Mouse (Mus musculus) frontal cortex, postnatal 25 days (tissue): ENCODE measurements around the gene Fbln1.

Source experiments
- DNase-seq, 2 experiments: peaks; one replicate each; pipeline ENCODE4 v3.0.0; 2022; ENCODE audit warnings: low spot score in 2 of 2

The Fbln1 gene

DNA sequence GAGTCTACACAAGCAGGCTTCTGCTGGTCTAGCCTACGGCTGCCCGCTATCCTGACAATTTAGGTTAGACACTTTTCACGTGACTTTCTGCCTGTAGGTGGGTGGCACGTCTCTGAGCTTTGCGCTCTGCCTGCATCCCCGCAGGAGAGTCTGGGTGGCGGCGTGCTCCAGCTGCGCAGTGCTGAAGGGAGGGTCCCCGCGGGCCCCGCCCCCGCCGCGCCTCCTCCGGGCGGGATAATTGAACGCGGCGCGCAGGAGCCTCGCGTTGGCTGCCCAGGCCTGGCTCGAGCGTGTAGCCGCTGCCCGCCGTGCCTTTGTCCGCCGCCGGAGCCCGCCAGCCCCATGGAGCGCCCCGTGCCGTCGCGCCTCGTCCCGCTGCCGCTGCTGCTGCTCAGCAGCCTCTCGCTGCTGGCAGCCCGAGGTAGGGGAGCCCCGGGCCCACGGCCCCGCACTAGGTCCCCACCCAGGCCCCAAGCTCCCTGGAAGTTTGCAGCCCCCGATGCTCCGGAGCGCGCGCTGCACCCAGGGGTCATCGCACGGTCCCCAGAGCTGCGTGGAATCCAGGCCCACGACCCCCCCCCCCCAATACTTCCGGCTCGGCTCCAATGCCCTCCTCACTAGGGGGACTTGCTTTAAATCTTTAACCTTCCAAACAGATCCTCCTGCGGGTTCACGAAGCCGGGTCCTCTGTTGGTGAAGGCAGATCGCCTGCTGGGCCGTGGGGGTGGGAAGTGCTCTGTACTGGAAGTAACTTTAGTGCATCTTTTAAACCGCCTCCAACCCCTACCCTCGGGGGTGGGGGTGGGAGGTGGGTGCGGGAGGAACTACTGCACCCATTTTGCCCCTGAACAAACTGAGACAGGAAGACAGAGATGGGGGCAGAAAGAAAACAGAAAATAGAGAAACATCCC, at the start of gene Fbln1:
Gene Fbln1 (plus strand): TSS at position 158 of the 911 bp plus-strand sequence.
- DNase-seq: peak; percentile 35 to 44

DNA sequence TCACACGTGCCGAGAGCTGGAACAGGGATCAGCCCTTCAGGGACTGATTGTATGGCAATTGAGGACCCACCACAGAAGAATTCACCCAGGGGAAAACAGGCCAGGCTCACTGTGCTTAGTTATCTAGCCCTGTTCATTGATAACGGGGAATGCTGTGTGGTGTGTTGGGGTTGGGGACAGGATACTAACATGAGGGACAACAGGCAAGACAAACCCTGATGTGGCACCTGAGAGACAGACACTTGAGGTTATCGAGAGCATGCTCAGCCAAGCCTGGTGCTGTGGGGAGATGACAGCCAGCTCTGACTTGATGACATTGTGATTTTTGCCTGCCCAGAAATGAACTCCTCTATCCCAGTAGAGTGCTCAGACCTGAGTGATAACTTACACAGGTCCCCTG, 49.6 kb upstream of the Fbln1 start:
- no peak for DNase-seq

DNA sequence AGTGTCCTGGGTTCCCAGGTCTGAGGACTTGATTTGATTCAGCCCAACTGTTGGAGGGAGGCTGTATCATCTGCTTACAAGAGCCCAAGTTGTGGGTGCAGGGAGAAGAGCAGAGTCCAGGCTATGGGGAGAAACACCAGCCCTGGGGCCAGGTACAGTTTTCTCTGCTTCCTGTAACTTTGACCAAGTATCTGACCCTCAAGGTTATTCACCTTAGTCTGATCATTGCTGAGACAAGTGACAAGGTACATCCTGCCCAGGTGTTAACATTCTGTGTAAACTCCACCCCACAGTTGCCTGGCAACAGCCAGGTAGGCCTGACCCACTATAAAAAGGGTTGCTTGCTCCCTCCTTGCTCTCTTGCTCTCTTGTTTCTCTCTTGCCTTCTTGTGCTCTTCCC, 44.3 kb upstream of the Fbln1 start:
- no peak for DNase-seq

DNA sequence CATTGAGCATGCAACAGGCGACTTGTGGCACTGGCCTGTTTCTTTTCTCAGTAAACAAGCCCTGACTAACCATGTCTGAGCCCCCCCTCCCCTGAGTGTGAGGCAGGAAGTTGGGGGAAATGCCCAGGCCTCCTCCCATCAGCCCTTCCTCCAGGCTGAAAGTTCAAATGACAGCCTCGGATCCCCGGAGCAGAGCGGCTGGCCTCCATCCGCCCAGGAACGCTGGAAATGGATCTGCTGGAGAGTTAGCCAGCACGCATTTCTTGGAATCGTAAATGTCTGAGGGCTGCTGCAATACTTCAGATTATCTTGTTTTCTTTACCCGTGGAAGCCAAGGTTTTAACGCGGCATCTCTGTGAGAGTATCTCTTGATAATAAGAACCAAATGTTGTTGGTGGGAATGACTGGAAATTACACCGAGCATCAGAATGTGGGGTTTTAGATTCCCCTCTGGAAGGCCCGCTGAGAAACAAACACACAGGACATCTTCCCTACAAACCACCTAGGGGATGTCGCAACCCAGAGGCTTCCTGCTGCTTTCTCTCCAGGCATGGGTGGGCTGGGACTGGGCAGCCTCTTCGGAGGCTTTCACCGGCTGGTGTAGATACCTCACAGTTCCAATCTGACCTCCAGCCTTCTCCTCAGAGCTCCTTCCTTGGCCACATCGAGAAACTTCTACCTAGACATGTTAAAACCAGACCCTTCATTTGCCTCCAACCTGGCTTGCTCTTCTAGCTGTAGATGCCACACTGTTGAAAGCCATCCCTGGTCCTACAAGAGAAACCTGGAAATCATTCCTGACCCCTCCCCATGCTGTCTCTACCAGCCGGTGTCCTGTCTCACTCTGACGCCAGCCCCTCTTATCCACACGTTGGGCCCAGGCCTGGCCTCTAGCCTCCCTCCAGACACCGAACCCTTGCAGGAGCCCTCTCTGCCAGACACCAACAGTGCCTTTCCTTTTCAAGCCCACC, 42.8 kb upstream of the Fbln1 start:
- no peak for DNase-seq

DNA sequence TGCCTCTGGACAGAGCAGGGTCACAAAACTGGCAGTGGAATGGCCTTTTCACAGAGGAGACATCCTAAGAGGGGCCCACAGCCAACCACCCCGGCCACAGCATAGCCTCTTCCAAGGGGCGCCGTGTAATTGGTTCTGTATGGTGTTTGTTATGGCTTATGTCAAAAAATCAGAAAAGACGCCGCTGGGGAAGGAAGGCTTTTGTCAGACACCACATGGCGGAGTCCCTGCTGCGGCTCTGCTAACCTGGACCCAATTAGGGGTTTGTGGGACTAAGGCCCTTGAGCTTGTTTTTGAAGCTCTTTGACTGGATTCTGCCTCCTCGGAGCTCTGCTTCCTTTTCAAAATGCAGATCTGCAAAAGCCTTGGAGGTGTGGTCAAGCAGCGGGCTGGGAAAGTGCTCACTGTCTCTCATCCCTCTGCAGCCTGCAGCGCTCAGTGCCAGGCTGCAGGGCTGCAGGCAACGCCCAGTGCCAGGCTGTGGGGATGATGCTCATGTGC, 39.3 kb upstream of the Fbln1 start:
- no peak for DNase-seq

DNA sequence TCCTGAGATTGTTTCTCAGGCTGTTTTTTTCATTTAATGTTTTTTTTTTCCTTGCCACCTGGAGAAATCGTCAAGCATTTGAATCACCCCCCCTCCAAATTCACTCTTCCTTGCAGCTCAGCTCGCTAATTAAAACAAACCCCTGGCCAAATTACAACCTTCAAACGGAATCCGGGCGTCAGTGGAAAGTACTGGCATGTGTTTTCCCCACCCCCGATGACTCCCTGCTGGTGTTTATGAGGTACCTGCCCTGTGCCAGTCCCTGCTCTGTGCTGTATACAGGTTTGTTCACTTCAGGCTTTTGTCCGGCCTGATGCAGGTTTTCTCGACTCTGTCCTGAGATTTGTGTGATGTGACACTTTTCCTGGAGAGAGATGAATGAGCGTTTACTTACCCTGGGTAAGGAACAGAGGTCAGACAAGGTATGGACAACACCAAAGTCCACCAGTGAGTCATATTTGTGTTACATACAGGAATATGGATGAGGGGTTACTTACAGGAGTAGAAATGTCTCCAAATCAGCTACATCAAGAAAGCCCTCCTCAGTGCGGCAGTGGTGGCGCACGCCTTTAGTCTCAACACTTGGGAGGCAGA, 38.6 kb upstream of the Fbln1 start:
- DNase-seq: no peak

DNA sequence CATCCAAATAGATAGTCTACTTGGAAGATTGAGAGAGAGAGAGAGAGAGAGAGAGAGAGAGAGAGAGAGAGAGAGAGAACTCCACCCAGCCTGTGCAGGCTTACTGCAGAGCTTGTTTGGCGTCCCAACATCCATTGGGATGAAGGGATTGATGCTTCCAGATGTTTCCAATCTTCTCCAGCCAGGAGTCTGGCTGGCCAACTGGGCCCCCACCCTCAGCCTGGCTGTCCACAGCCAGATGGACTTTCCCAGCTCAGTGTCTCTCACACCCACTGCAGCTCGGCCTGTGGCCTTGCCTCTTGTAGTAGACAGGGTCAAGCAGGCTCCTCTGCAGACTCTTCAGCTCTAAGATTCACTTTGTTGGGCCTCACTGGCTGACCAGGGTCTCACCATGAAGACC, 33.7 kb upstream of the Fbln1 start:
- no peak for DNase-seq

DNA sequence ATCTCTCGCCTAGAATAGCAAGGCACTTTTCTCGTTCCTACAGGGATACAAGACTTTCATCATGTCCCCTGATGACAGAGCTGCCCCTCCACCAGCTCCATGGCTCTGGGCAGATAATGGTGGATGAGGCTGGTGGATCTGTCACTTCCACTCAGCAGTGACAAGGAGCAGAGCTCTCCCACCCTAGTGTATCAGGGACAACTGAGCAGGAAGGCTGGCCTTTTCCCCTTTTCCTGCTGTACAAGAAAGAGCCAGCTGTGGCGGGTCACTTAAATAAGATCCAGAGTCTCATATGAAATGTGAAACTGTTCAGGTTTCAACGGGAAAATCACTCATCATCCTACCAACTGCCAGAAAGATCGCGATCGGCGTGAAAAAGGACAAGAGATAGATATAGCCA, 32.3 kb upstream of the Fbln1 start:
- DNase-seq: no peak

DNA sequence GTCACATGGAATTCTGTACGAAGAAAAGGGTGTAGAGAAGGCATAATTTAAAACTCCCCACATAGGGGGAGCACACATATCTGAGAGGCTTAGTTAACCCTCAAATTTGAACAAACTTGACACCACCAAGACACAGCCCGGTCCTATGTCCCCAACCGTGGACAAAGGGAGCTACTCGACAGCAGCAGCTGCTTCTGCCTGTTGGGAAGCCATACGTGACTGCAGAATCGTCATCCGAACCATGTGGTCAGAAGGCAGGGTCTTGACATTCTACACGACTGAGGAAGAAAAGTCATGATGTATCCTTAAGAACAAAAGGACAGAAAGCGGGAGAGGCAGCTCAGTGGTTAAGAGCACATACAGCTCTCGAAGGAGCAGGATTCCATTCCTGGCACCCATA, 31.7 kb upstream of the Fbln1 start:
- DNase-seq: no peak

DNA sequence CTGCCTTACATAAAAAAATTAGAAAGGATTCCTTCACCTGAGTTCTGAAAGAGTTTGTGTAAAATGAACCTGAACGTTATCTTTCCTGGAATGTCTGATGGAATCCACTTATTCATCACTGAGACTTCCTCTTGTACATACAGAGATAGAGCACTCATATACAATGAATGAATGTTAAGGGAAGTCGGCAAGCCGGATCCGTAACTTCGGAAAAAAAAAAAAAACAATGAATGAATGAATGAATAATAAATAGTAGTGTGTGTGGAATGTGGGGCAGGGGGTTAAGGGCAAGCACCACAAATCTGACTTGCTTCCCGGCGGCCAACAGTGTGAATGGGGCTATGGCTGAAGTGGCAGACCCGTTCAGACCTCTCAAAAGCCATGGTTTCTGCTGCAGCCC, 28.2 kb upstream of the Fbln1 start:
- no peak for DNase-seq

DNA sequence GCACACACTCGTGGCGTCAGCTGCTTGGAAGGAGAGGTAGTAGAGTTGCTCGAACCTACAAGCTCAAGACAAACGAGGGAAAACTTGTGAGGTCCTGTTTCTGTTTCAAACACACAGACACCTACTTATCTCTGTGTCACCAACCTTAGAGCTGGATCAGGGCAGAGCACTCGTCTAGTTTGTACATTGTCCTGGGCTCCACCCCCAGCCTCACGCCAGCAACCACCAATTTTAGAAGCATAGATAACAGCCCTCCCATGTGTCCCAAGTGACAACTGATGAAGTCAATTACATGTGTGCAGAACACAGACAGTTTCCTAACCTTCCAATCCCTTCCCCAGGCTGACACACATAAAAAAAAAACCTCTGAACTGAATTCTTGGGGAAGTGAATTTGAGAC, 27.6 kb upstream of the Fbln1 start:
- DNase-seq: no peak

DNA sequence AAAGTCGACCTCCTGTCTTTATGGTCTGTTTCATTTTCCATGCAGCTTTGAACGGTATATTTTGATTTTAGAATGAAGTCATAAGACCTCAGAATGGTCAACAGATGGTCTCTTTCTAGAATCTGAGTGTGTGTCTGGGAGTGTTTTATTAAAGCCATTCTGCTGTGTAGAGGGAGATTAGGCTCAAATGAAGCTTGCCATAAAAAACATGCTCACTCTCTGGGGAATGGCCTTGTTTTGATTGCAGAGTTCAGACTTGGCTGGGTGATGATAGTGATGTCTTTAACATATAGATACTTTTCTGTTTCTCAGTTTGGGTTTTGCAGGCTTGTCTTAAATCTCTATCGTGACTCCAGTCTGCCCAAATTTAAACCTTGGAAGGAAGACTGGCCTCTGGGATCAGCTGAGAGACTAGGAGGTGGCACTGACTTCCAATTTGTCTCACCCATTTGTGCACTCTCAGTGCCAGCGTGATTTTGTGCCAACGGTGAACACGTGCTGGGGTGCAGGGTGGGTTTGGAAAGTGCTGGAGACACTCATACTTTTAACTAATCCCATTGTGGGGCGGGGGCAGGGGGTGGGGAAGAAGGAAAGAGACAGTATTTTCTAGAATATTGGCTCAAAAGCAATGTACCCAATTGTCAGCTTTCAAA, 26.1 kb upstream of the Fbln1 start:
- no peak for DNase-seq

DNA sequence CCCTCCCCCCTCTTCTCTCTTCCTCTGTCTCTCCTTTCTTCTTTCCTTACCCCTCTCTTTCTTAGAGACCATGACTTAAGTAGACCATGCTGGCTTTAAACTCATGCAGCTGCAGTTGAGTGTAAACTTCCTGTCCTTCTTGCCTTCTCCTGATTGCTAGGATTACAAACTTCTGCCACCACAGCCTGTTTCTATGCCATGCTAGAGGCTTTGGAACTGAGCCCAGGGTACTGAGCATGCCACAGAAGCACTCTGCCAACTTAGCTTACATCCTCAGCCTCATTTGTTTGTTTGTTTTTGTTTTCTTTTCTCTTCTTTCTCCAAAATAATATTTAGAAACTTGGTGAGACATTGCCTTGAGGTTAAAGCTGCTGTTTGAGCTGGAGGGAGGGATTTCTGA, 25.4 kb upstream of the Fbln1 start:
- no peak for DNase-seq

DNA sequence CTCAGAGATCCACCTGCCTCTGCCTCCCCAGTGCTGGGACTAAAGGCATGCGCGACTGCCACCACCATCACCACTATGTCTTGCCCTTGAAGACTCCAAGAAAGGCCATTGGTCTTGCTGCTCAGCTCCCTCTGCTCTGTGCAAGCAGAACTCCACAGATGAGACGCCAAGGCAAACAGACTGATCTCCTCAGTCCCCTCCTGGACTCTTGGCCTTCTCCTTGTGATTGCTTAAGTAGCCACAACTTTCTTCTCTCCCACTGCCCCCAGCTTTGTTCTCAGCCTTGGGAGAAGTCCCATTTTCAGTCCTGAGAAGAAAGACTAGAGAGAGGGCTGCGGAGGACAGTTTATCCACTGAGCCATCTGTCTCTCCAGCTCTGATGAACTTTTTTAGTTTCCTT, 23.7 kb upstream of the Fbln1 start:
- DNase-seq: no peak

DNA sequence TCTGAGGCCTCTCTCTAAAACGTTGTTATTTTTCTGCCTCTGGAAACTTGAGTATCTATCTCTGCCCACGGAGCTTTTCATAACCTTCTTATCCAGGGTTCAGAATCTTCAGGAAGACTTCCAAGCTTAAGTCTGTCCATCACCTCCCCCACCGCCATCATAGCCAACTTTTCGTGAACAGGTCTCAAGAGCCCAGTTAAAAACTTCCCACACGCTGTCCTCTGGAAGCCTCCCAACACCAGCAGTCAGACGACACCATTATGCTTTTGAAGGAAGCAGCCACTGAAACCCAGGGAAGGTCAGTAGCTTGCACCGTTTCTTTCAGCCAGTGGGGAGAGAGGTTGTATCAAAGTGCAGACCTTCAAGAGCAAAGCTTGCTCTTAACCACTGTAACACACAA, 18.8 kb upstream of the Fbln1 start:
- DNase-seq: no peak

DNA sequence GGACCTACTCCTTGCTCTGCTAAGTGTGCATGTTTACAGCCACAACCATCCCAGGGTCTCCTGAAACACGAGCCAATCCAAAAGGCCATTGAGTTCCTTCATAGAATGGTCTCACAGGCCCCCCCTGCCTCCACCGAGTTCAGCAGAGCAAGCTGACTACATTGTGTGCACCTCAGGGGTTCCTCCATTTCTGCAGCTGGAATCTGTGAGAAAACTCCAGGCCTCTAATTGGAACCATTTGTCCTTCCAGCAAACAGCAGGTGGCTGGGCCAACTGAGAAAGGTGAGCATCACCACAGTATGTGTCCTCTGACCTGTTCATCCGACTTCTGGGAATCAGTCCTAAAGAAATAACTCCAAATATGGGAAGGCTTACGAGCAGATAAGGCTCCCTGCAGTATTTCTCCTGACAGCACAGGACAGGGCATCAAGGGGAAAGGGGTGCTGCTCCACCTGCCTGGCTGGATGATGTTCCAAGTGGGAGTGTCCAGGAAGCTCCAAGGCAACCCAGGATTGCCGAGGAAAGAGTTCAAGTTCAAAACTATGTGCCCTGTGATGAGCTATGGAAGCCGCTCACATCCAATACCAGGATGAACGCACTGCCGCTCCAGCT, 17.5 kb upstream of the Fbln1 start:
- DNase-seq: no peak

DNA sequence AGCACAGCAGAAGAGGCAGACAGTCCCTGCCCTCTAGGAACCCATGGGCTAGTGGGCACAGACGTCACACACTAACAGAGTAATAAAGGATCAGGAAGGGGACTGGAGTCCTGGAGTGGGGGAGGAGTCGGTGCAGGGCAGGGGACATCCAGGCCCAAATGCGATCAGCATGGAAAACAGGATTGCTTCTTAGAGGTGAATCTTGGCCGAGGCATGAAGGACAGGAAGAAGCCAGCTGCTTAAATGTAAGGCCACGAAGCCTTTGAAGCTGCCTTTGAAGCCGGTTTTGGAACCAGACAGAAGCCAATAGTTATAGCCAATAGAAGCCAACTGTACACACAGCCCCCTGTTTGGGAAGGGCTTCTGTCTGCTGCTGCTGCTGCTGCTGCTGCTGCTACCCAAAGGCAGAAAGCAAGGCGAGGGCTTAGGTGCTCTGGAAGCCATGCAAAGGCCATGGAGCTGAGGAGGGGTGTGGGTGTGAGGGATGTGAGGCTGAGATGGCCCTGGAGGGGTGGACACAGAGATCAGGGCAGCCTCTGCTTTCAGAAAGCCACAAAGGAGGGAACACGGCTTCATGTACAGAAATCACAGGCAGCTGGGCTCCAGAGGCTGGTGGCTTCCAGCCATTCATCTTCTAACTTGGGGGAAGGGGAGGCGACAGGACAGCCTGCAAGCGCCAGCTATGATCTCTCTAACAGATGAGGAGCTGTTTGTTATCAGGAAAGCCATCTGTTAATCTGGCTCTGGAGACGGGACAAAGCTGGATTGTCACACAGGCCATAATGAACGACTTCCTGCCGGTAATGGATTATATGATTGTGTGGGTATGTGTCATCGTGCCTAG, 5.1 kb upstream of the Fbln1 start:
- DNase-seq: no peak

DNA sequence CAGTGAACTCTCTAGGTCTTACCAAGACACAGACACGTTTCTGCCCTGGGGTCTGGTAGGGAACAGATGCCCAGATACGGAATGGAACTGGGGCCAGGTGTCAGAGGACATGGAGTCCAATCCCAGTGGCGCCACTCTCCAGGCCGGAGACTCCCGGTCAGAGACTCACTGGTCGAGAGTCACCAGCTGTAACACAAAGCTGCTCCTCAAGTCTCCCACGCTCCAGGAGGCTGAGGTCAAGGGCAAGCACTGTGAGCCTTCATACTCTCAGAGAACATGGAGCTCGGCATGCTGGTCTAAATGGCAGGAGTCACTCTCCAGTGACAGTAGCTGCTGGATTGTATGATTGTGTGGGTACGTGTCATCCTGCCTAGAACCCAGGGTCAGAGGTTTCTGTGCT, 3.5 kb upstream of the Fbln1 start:
- no peak for DNase-seq

DNA sequence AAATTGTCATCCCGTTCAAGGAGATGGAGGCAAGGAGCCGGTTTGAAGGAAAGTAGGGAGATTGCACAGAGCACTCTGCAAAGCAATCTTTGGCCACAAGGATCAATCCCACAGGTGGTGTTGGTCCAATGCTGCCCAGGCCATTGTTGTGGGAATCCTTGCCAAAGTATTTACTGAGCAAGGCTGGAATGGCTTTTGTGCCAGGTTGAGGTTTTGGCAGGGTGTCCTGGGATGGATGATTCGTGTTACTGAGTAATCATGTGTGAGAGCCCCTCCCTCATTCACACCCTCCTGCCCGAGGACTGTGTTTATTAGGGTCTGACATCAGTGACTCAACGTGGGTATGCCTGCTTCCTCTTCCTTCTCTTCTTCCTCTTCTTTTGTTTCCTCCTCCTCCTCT, 3.0 kb upstream of the Fbln1 start:
- no peak for DNase-seq

DNA sequence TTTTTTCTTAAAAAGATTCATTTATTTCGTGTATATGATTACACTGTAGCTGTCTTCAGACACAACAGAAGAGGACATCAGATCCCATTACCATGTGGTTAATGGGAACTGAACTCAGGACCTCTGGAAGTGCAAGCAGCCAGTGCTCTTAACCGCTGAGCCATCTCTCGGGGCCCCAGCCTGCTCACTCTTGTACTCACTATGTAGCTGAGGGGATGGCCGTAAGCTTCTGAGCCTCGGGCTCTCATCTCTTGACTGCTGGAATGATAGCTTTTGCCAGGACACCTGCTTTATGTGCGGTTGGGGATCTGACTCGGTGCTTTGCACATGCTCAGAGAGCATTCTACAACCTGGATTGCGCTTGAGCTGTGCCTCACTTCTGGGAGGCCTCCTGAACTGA, 1.4 kb upstream of the Fbln1 start:
- no peak for DNase-seq
